Mouse (Mus musculus) heart, adult 9 months (tissue): ENCODE measurements around the gene Dscam.

ENCODE experiments used
- DNase-seq, 2 experiments: peaks; one replicate each; pipeline ENCODE4 v3.0.0; 2022; ENCODE audit warnings: low spot score in 2 of 2

Gene Dscam

GRCm38 (mm10) chr16:96943648-96944047, 226.9 kb downstream of the Dscam start:
- DNase-seq, result no peak

- DNase-seq, result no peak
Measured at GRCm38 (mm10) chr16:96934795-96935194, 235.8 kb downstream of the Dscam start.

GRCm38 (mm10) chr16:96932211-96932610, 238.3 kb downstream of the Dscam start:
- DNase-seq, result no peak

- no peak for DNase-seq
Measured at GRCm38 (mm10) chr16:96931771-96932170, 238.8 kb downstream of the Dscam start.

GRCm38 (mm10) chr16:96928011-96928410, 242.5 kb downstream of the Dscam start:
- DNase-seq, result no peak

- no peak for DNase-seq
Measured at GRCm38 (mm10) chr16:96927408-96927807, 243.1 kb downstream of the Dscam start.

GRCm38 (mm10) chr16:96926977-96927376, 243.6 kb downstream of the Dscam start:
- no peak for DNase-seq

GRCm38 (mm10) chr16:96923941-96924340, 246.6 kb downstream of the Dscam start:
- no peak for DNase-seq

GRCm38 (mm10) chr16:96914495-96914894, 256.1 kb downstream of the Dscam start:
- DNase-seq, result no peak

- DNase-seq, result no peak
Measured at GRCm38 (mm10) chr16:96912836-96913235, 257.7 kb downstream of the Dscam start.

- no peak for DNase-seq
Measured at GRCm38 (mm10) chr16:96912103-96912502, 258.4 kb downstream of the Dscam start.

GRCm38 (mm10) chr16:96910405-96911164, 260.0 kb downstream of the Dscam start:
- no peak for DNase-seq

- no peak for DNase-seq
Measured at GRCm38 (mm10) chr16:96907818-96908217, 262.7 kb downstream of the Dscam start.

- DNase-seq, result no peak
Measured at GRCm38 (mm10) chr16:96907081-96907480, 263.5 kb downstream of the Dscam start.

GRCm38 (mm10) chr16:96906630-96907029, 263.9 kb downstream of the Dscam start:
- DNase-seq, result no peak

- no peak for DNase-seq
Measured at GRCm38 (mm10) chr16:96904761-96905160, 265.8 kb downstream of the Dscam start.

GRCm38 (mm10) chr16:96904359-96904758, 266.2 kb downstream of the Dscam start:
- DNase-seq, result no peak

- DNase-seq, result no peak
Measured at GRCm38 (mm10) chr16:96902596-96902995, 268.0 kb downstream of the Dscam start.

- DNase-seq, result no peak
Measured at GRCm38 (mm10) chr16:96901234-96902014, 269.1 kb downstream of the Dscam start.

- no peak for DNase-seq
Measured at GRCm38 (mm10) chr16:96899329-96899728, 271.2 kb downstream of the Dscam start.

GRCm38 (mm10) chr16:96896510-96897133, 273.9 kb downstream of the Dscam start:
- no peak for DNase-seq

- no peak for DNase-seq
Measured at GRCm38 (mm10) chr16:96888036-96888435, 282.5 kb downstream of the Dscam start.

- no peak for DNase-seq
Measured at GRCm38 (mm10) chr16:96885817-96886216, 284.7 kb downstream of the Dscam start.
